Mouse (Mus musculus) limb, embryonic 10.5 days (tissue): Measurements from ENCODE around the gene 6430550D23Rik. TPM values are rescaled to one million over a fixed set of nuclear protein-coding genes. Genes with fewer than 3 reads are reported as not detected.
A peak's percentile ranks its signal among the peaks of the same experiment; 100 is the strongest.

Experiments
- DNase-seq: peaks from one replicate; pipeline ENCODE4 v3.0.0-alpha.2; 2017; ENCODE audit warnings: low spot score
- H3K27ac ChIP-seq: fragments of 300-500 bp; sonication (generic); 2 replicates; pipeline ENCODE4 v1.5.1; 2016; ENCODE audit warnings: mild to moderate bottlenecking
- H3K27me3 ChIP-seq: fragments of 300-500 bp; sonication (generic); 2 replicates; pipeline ENCODE4 v1.6.1; 2016; ENCODE audit warnings: low read depth, mild to moderate bottlenecking; ENCODE audit not compliant: poor library complexity, severe bottlenecking
- H3K36me3 ChIP-seq: fragments of 300-500 bp; sonication (generic); 2 replicates; pipeline ENCODE4 v1.6.1; 2016; ENCODE audit warnings: mild to moderate bottlenecking, moderate library complexity
- H3K4me1 ChIP-seq: fragments of 300-500 bp; sonication (generic); 2 replicates; pipeline ENCODE4 v1.6.1; 2016
- H3K4me3 ChIP-seq: fragments of 300-500 bp; sonication (generic); 2 replicates; pipeline ENCODE4 v1.5.1; 2016; ENCODE audit warnings: mild to moderate bottlenecking, moderate library complexity
- H3K9me3 ChIP-seq: fragments of 300-500 bp; sonication (generic); replicated peaks from 2 replicates; pipeline ENCODE4 v1.6.1; 2016; ENCODE audit warnings: mild to moderate bottlenecking
- WGBS: fragments of 180-500 bp; shearing (Covaris S2); methylation state at CpG from one replicate; pipeline ENCODE4 v1.1.7; 2016; 5-methylcytosine and 5-hydroxymethylcytosine counted together
- polyA plus RNA-seq: library from polyadenylated mRNA; unstranded; fragments of >200 nt; fragmentation: Nextera tagmentation; extraction: Ambion mirVana; gene quantifications from 2 replicates; pipeline ENCODE4 v1.2.1, GENCODE M21; 2016

The 6430550D23Rik gene
- polyA plus RNA-seq, 1 experiment from 2014 or later = 1.2 TPM

DNA sequence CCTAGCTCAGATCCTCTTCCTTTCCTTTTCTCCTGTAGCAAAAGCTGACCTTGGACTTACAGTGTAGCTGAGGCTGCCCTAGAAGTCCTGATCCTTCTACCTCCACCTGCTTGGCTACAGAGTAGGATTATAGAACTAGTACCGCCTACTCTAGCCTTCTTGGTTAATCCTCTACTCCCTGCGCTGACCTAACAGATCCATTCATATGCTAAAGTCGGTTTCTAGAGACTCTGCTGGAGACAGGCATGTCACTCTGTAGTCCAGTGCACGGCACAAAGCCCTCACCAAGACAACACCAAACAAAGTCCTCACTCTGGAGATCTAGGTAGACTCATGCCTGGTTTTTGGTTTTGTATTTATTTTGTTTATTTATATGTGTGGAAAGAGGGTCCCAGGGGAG lies 61.3 kb downstream of the 6430550D23Rik start:
- Histone ChIP-seq H3K9me3 (no peaks in the 10 kb centered on the region), H3K36me3 (peaks cover 1% of the 10 kb centered on the region; the same call in 1 of the 2 replicates), H3K4me1 (peaks cover 75% of the 10 kb centered on the region), H3K27me3 (0 out of 2 replicates have a peak, but pooled peaks cover 13% of the 10 kb centered on the region), H3K27ac (no peak overlapping the region; the same call in 1 of the 2 replicates), H3K4me3 (no peak overlapping the region)
- WGBS = 29% methylated on average over 4 of the region's 4 CpGs
- DNase-seq = no peak

DNA sequence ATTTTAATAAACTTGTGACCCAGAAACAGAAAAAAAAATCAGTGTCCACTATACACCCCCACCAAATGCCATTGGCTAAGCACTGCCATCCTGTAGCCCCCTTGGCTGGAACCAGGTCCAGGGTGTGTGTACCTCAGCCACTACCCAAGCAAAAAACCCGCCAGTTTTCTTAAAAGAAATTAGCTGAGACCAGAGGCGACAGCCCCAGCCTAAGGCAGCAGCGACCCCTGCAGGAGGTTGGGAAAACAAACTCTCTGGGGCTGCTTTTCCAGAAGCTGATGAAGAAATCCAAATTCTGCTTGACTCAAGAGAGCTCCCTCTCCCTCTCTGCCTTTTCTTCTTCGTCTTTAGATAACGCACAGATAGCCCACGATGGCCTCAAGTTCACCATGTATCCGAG lies 61.7 kb downstream of the 6430550D23Rik start:
- Histone ChIP-seq H3K27ac (peak overlapping the region; percentile 83; the same call in 1 of the 2 replicates), H3K36me3 (peaks cover 4% of the 10 kb centered on the region; the same call in 1 of the 2 replicates)
- 5% methylated on average over 7 of the region's 7 CpGs for WGBS

DNA sequence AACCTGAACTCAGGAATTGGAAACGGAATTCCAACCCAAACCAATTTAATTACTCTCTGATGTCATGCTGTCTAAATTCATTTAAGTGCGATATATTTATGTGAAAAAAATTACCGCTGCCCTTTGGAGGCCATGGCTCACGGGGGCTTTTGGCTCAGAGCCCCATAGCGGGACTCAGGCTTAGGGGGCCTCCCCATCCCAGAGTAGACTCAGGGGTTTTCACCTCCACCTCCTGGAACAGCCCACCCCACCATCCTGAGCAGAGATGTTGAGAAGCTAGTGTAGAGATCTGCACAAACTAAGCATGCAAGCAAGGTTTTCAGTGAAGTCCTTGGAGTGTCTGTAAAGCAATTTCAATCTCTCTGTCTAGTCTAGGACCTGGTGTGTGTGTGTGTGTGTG lies 62.2 kb downstream of the 6430550D23Rik start:
- Histone ChIP-seq H3K27ac (peak overlapping the region; percentile 83; the same call in 1 of the 2 replicates), H3K27me3 (0 out of 2 replicates have a peak, but pooled peaks cover 13% of the 10 kb centered on the region), H3K4me3 (no peak overlapping the region), H3K4me1 (peaks cover 76% of the 10 kb centered on the region), H3K9me3 (no peaks in the 10 kb centered on the region), H3K36me3 (peaks cover 4% of the 10 kb centered on the region; the same call in 1 of the 2 replicates)
- no peak for DNase-seq
- WGBS = 60% methylated on average over 5 of the region's 5 CpGs

More for the DNA sequence above, 61.7 kb downstream of the 6430550D23Rik start:
- peak; percentile 89 for DNase-seq
- peaks cover 75% of the 10 kb centered on the region for H3K4me1 ChIP-seq
- 0 out of 2 replicates have a peak, but pooled peaks cover 13% of the 10 kb centered on the region for H3K27me3 ChIP-seq
- H3K4me3 ChIP-seq = no peak overlapping the region
- H3K9me3 ChIP-seq = no peaks in the 10 kb centered on the region

DNA sequence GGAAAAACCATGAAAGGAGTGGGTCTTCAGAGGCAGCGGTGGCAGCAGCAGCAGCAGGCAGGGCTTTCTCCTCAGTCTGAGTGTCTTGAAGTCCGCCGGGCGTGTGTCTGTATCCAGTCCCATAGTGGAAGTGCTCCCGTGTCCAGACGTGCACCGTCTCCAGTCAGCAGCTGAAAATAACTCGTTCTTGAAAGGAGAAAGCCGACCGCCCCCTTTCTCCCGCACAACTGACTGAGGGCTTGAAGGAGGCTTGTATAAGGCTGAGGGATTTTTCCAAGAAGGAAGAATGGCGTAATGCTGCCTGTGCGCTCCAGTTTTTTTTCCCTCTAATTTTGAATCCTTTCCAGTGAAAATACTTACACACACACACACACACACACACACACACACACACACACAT lies 62.7 kb downstream of the 6430550D23Rik start, which contains the start of gene Gdf5:
Gdf5 (minus strand) TSS at position 244 of the 400 bp plus-strand sequence.
- DNase-seq = peak; percentile 46
- peaks cover 4% of the 10 kb centered on the region; the same call in 1 of the 2 replicates for H3K36me3 ChIP-seq
- peak within 1 kb of the TSS; percentile 40 for H3K4me3 ChIP-seq
- peak within 1 kb of the TSS; percentile 83 for H3K27ac ChIP-seq
- 0 out of 2 replicates have a peak, but pooled peaks cover 13% of the 10 kb centered on the region for H3K27me3 ChIP-seq
- H3K9me3 ChIP-seq = no peaks in the 10 kb centered on the region
- H3K4me1 ChIP-seq = peaks cover 78% of the 10 kb centered on the region
- 62% methylated on average over 13 of the region's 13 CpGs for WGBS

DNA sequence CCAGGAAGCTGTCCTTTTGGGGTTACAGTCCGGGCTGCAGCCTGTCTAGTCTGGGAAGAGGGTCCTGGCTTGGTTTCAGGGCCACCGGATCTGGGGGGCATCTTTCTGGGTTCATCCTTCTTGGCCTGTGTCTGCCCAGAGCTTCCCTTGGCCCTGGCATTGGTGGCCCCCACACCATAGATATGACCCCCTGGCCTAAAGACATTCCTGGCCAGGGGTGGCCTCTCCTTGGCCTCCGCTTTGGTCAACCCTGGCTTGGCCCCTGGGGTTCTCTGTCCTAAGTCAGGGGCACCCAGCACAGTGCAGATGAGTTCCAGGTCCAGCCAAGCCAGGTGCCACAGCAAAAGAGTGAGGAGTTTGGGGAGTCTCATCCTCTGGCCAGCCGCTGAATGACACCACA lies 63.1 kb downstream of the 6430550D23Rik start:
- H3K4me3 ChIP-seq = peak overlapping the region; percentile 40
- H3K27me3 ChIP-seq = 0 out of 2 replicates have a peak, but pooled peaks cover 13% of the 10 kb centered on the region
- H3K36me3 ChIP-seq = peaks cover 4% of the 10 kb centered on the region; the same call in 1 of the 2 replicates
- peak overlapping the region; percentile 83 for H3K27ac ChIP-seq
- no peak for DNase-seq
- peaks cover 75% of the 10 kb centered on the region for H3K4me1 ChIP-seq
- 83% methylated on average over 4 of the region's 4 CpGs for WGBS
- H3K9me3 ChIP-seq = no peaks in the 10 kb centered on the region

DNA sequence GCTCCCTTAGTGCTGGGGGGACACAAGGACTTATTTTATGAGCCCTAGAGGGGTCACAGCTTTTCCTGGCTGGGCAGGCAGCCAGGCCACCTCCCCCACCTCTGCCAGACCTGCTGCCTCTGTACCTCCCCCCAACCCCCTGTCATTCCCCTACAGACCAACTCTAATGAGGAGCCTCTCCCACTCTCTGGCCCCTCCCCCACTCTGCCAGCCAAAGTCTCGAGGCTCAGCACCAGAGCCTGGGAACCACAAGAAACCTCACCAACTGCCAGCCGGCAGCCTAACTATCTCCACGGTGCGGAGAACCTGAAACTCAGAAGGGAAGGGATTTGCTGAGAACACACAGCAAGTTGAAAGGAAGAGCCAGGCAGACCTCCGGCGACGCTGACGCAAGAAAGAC lies 64.3 kb downstream of the 6430550D23Rik start:
- H3K4me1 ChIP-seq = peaks cover 62% of the 10 kb centered on the region
- H3K36me3 ChIP-seq = peaks cover 4% of the 10 kb centered on the region; the same call in 1 of the 2 replicates
- peak; percentile 74 for DNase-seq
- H3K9me3 ChIP-seq = no peaks in the 10 kb centered on the region
- under 1% methylated on average over 8 of the region's 8 CpGs for WGBS
- peak overlapping the region; percentile 40 for H3K4me3 ChIP-seq
- peak overlapping the region; percentile 83 for H3K27ac ChIP-seq
- H3K27me3 ChIP-seq = 0 out of 2 replicates have a peak, but pooled peaks cover 13% of the 10 kb centered on the region

DNA sequence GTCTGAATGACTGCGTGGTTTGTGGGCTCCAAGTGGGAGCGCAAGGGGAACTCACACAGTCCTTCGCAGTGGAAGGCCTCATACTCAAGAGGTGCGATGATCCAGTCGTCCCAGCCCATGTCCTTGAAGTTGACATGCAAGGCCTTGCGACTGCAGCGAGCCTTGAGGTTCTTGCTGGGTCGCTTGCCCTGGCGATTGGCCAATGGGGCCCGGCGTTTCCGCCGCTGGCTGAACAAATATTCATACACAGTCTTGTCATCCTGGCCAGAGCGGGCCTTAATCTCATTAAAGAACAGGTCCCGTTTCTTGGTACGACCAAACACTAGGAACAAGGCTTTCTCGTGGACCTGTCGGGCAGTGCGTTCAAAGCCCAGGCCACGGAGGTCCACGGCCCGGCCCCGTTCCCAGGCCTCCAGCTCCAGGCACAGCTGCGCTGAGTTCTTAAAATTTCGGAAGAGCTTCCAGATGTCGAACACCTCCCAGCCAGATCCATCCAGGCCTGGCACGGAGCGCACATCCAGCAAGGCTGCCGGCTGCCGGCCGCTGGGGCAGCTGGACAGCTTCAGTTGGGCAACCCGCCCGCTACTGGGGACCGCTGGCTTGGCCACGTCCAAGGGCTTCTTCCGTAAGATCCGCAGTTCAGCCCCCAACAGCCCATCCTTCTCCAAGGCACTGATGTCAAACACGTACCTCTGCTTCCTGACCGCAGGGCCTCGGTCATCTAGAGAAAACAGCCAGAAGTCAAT lies 65.9 kb downstream of the 6430550D23Rik start:
- Histone ChIP-seq H3K36me3 (peaks cover 4% of the 10 kb centered on the region; the same call in 1 of the 2 replicates), H3K4me1 (peaks cover 60% of the 10 kb centered on the region), H3K4me3 (no peak overlapping the region), H3K9me3 (no peaks in the 10 kb centered on the region), H3K27ac (peak overlapping the region; percentile 47; the same call in 1 of the 2 replicates), H3K27me3 (0 out of 2 replicates have a peak, but pooled peaks cover 9% of the 10 kb centered on the region)
- no peak for DNase-seq
- 91% methylated on average over 40 of the region's 40 CpGs for WGBS

DNA sequence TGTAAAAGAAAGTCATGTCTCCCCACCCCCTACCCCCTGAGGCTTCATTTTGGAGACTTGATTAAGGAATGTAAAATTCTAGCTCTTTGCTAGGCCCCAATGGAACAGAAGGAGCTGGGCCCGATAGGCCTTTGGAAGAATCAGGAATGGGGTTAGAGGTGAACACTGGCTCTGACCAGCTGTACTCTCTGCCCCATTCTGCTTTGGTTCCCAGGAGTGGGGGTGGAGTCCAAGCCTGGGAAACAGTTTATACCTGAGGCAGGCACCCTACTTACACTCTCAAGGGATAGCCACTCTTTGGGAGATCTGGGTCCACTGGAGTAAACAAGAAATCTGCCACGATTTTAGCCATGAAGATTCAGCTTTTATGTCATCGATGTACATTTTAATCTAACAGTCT lies 67.1 kb downstream of the 6430550D23Rik start, which contains the start of gene Gm15557:
Gm15557 (plus strand) TSS at position 48 of the 400 bp plus-strand sequence.
- Histone ChIP-seq H3K27me3 (0 out of 2 replicates have a peak, but pooled peaks cover 6% of the 10 kb centered on the region), H3K36me3 (peaks cover 4% of the 10 kb centered on the region; the same call in 1 of the 2 replicates), H3K4me3 (no peak within 1 kb of the TSS), H3K9me3 (no peaks in the 10 kb centered on the region), H3K4me1 (peaks cover 48% of the 10 kb centered on the region), H3K27ac (peak within 1 kb of the TSS; percentile 47)
- WGBS = 85% methylated on average over 3 of the region's 3 CpGs
- no peak for DNase-seq

DNA sequence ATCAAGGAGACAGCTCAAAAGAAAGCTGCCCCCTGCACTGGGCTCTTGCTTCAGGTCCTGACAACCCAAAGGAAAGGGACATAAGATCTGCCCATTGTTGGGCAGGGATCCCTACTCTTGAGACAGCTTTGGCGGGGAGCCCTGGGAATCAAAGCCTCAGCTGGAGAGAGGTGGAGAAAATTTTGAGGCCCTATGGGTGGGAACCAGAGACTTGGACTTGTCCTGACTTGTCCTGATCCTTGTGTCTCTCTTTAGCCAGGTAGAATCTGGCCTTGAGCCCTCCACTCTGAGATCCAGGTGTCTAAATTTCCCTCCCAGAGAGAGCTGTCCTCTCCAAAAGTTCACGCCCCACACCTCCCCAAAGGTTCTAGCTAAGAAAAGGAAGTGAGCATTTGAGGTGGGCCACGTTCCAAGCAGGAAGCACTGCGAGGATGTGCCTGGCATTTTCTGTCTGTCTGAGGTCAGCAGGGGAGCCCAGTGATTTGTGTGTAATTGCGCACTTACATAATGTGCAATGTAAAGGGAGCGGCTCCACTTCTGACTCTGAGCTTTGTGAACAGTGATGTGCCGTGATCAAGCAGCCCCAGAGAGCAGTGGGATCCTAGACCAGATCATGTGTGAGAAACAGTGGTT lies 67.8 kb downstream of the 6430550D23Rik start:
- 0 out of 2 replicates have a peak, but pooled peaks cover 6% of the 10 kb centered on the region for H3K27me3 ChIP-seq
- no peak for DNase-seq
- H3K27ac ChIP-seq = peak overlapping the region; percentile 37
- H3K9me3 ChIP-seq = no peaks in the 10 kb centered on the region
- H3K4me3 ChIP-seq = no peak overlapping the region
- peaks cover 4% of the 10 kb centered on the region; the same call in 1 of the 2 replicates for H3K36me3 ChIP-seq
- peaks cover 42% of the 10 kb centered on the region for H3K4me1 ChIP-seq
- 83% methylated on average over 7 of the region's 7 CpGs for WGBS

DNA sequence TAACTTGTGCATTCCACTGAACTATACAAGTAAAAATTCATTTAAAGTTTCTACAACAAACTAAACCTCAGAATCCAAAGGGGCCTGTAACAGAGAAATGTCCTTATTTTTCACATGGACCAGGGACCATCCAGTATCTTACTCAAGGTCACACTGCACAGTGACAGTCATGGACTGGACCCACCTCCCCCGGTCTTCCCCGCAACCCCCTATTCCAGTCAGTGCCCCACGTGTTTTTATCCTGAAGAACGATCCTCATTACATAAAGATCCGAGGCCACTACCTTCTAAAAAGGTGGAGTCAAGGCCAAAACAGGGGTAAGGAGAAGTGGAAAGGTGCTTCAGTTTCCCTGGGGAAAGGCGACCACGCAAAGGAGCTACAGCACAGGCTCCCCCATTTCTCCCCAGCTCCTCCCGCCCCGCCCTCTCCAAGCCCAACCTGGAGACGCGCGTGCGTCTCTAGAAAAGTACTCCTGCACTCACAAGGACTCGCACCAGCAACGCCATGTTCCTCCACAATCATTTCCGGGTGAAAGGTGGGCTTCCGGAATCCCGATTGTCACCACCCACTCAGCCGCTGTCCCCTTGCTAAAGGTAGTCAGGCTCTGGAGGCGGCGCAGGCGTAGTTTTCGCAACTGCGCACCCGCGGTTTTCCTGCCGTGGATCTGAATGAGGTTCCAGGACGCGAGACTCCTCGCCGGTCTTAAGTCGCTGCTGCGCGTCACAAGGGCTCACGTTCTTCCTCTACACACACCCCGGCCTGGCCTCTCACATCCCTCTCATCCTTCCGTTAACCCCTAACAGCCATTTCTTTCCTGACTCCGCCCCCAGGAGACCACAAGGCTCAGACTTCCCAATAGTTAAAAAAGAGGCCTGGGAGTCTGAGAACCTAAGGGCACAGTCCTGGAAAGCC lies 78.0 kb downstream of the 6430550D23Rik start, which contains the start of gene Uqcc1:
Uqcc1 (minus strand) TSS at position 780 of the 912 bp plus-strand sequence.
- Histone ChIP-seq H3K27me3 (no peaks in the 10 kb centered on the region), H3K27ac (peak within 1 kb of the TSS; percentile 93), H3K36me3 (peaks cover 12% of the 10 kb centered on the region), H3K9me3 (no peaks in the 10 kb centered on the region), H3K4me1 (peaks cover 24% of the 10 kb centered on the region), H3K4me3 (peak within 1 kb of the TSS; percentile 78)
- WGBS = 1% methylated on average over 38 of the region's 38 CpGs
- DNase-seq = peak; percentile 92

DNA sequence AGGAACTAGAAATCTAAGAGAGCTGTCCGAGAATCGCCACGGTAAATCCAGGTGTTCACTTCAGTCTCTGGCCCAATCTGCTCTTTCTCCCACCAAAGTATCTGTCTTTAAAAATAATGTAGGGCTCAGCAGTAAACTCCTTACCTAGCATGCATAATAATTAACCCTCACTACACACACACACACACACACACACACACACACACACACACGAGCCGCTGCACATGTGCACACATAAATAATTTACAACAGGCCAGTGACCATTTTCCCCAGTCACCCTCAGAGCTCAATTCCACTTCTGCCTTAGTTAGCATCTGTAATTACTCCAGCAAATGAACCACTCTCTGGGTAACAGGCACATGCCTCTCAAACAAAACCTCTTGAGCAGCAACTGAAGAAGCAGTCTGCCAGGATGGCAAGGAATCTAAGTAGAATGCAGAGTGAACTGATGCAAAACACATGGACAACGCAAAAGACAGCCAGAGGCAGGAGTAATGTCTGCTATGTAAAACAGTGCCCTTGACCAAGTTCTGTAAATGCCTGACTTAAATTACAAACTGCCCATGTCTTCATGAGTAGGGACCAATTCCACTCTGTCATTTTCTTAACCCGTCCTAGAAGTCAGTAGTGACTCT lies 78.9 kb downstream of the 6430550D23Rik start:
- Histone ChIP-seq H3K27me3 (no peaks in the 10 kb centered on the region), H3K27ac (peak overlapping the region; percentile 93), H3K4me3 (peak overlapping the region; percentile 78), H3K9me3 (no peaks in the 10 kb centered on the region), H3K36me3 (peaks cover 21% of the 10 kb centered on the region), H3K4me1 (peaks cover 24% of the 10 kb centered on the region)
- DNase-seq = no peak
- 71% methylated on average over 7 of the region's 7 CpGs for WGBS
